Mouse (Mus musculus): ENCODE data around the gene Dnm2.

GRCm38 (mm10) chr9:21484065-21484464 lies 59.4 kb downstream of the Dnm2 start:
- no peak for TF ChIP-seq CTCF (IDR thresholded peaks at IDR 0.05; ENCODE audit: low read depth, low read length)
- no peak for TF ChIP-seq EP300 (IDR thresholded peaks at IDR 0.05; ENCODE audit: insufficient read depth, low read depth, low read length)
- TF ChIP-seq POLR2A (IDR thresholded peaks at IDR 0.05; ENCODE audit: insufficient read depth, low read length) = no peak
